Mouse (Mus musculus) embryonic facial prominence, embryonic 10.5 days (tissue): Measurements from ENCODE around the gene Polr2a. TPM values are rescaled to one million over a fixed set of nuclear protein-coding genes. Genes with fewer than 3 reads are reported as not detected.
"Not testable (repeated sequence)": the region's sequence is repeated elsewhere in the genome, so short reads cannot be mapped to it uniquely, and the experiment has no call there.

Source experiments
- DNase-seq: peaks from one replicate; pipeline ENCODE4 v3.0.0-alpha.2; 2017; ENCODE audit warnings: low spot score
- H3K27ac ChIP-seq: fragments of 300-500 bp; sonication (generic); replicated peaks from 2 replicates; pipeline ENCODE4 v1.5.1; 2016; ENCODE audit warnings: mild to moderate bottlenecking
- H3K27me3 ChIP-seq: fragments of 300-500 bp; sonication (generic); replicated peaks from 2 replicates; pipeline ENCODE4 v1.6.1; 2016; ENCODE audit warnings: low read depth, mild to moderate bottlenecking; ENCODE audit not compliant: poor library complexity, severe bottlenecking
- H3K36me3 ChIP-seq: fragments of 300-500 bp; sonication (generic); replicated peaks from 2 replicates; pipeline ENCODE4 v1.6.1; 2016; ENCODE audit warnings: mild to moderate bottlenecking, moderate library complexity
- H3K4me1 ChIP-seq: fragments of 300-500 bp; sonication (generic); 2 replicates; pipeline ENCODE4 v1.6.1; 2016
- H3K4me3 ChIP-seq: fragments of 300-500 bp; sonication (generic); 2 replicates; pipeline ENCODE4 v1.5.1; 2016; ENCODE audit warnings: mild to moderate bottlenecking, moderate library complexity
- H3K9me3 ChIP-seq: fragments of 300-500 bp; sonication (generic); 2 replicates; pipeline ENCODE4 v1.6.1; 2016; ENCODE audit warnings: mild to moderate bottlenecking
- WGBS: fragments of 180-500 bp; shearing (Covaris S2); methylation state at CpG from one replicate; pipeline ENCODE4 v1.1.7; 2016; 5-methylcytosine and 5-hydroxymethylcytosine counted together
- polyA plus RNA-seq: library from polyadenylated mRNA; unstranded; fragments of >200 nt; fragmentation: Nextera tagmentation; extraction: Ambion mirVana; gene quantifications from 2 replicates; pipeline ENCODE4 v1.2.1, GENCODE M21; 2016

The Polr2a gene
- polyA plus RNA-seq, 1 experiment from 2014 or later, result 31.3 TPM

DNA sequence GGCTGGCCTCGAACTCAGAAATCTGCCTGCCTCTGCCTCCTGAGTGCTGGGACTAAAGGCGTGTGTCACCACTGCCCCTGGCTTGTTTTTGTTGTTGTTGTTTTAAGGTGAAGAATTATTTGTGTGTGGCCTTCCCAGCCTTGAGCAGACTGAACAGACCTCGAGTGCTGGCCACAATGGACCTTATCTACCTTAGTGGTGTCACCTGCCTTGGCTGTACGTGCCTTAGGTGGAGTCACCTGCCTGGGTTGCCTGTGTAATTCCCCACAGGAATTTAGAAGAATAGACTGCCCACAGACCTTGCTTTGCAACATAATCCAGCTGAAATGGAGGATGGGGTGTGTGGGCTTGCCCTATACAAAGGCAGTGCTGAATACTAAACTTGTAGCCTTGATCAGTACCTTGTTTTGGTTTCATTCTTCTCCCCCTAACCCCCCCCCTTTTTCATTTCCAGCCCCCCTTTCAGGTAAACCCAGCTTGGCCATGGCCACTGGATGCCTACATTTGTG is 50.5 kb downstream of the Polr2a start:
- no peak for DNase-seq
- Histone ChIP-seq H3K4me3 (no peak overlapping the region), H3K9me3 (no peaks in the 10 kb centered on the region), H3K27me3 (no peaks in the 10 kb centered on the region), H3K4me1 (peaks cover 38% of the 10 kb centered on the region), H3K36me3 (no peaks in the 10 kb centered on the region), H3K27ac (no peak overlapping the region)
- 87% methylated on average over 4 of the region's 4 CpGs for WGBS

DNA sequence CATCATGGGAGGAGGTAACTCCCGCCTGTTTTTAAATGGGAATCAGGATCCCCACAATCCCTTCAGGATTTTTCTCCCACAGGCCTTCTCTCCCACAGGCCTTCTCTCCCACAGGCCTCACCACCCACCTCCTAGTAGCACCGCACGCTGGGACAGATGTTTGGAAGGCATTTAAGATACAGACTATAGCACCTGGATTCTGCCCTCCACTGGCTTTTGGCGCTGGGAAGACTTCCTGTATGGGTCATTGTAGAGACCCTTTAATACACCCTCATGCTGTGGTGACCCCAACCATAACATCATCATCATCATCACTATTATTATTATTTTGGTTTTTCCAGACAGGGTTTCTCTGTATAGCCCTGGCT is 51.0 kb downstream of the Polr2a start:
- no peak overlapping the region for H3K4me3 ChIP-seq
- DNase-seq, result no peak

DNA sequence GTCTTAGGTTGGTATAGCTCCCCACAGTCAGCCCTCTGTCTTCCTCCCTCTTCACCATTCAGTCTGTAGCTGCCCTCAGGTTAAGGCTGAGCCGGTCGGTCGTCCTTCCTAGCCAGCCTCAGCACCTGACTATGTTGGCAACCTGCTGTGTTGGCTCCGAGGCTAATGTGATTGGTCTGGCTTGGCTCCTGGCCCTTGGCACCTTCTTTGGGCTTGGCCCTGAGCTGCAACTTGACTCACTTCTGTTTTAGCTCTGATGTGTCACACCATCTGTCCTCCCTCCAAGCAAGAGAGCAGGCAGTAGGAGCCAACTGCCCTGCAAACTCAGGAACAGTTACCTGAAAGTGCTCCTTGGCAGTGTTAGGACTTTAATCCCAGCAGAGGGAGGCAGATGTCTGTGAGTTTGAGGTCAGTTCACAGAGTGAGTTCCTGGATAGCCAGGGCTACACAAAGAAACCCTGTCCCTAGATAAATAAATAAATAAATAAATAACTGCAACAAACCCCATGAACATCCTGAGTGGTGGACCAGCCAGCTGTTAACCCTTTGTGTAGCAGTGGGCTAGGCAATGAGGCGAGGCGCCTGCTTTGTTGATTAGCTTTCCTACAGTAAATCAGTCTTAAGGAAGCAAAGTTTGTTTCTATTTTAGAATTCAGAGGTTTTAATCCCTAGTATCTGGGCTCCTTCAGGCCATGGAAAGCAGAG is 51.5 kb downstream of the Polr2a start:
- 54% methylated on average over 6 of the region's 6 CpGs for WGBS

More for the DNA sequence above, 51.0 kb downstream of the Polr2a start:
- WGBS, result 90% methylated on average over 4 of the region's 4 CpGs
- H3K27me3 ChIP-seq, result no peaks in the 10 kb centered on the region
- no peaks in the 10 kb centered on the region for H3K36me3 ChIP-seq
- H3K4me1 ChIP-seq, result peaks cover 38% of the 10 kb centered on the region
- H3K9me3 ChIP-seq, result no peaks in the 10 kb centered on the region
- H3K27ac ChIP-seq, result no peak overlapping the region

GRCm38 (mm10) chr11:69704613-69705010 is 53.8 kb downstream of the Polr2a start:
- no peak for DNase-seq
- no peaks in the 10 kb centered on the region for H3K27me3 ChIP-seq
- H3K36me3 ChIP-seq, result no peaks in the 10 kb centered on the region
- H3K9me3 ChIP-seq, result no peaks in the 10 kb centered on the region
- H3K27ac ChIP-seq, result no peak overlapping the region
- peaks cover 32% of the 10 kb centered on the region for H3K4me1 ChIP-seq
- 38% methylated on average over 2 of the region's 2 CpGs for WGBS
- no peak overlapping the region for H3K4me3 ChIP-seq

More for the DNA sequence above, 51.5 kb downstream of the Polr2a start:
- no peaks in the 10 kb centered on the region for H3K36me3 ChIP-seq
- H3K4me3 ChIP-seq, result no peak overlapping the region
- peak overlapping the region; percentile 19; the same call in 1 of the 2 replicates for H3K27ac ChIP-seq
- no peak for DNase-seq
- H3K27me3 ChIP-seq, result no peaks in the 10 kb centered on the region
- no peaks in the 10 kb centered on the region for H3K9me3 ChIP-seq
- peaks cover 38% of the 10 kb centered on the region for H3K4me1 ChIP-seq

GRCm38 (mm10) chr11:69703814-69704612 is 54.4 kb downstream of the Polr2a start:
- DNase-seq, result no peak
- WGBS, result 63% methylated on average over 8 of the region's 8 CpGs
- no peaks in the 10 kb centered on the region for H3K27me3 ChIP-seq

DNA sequence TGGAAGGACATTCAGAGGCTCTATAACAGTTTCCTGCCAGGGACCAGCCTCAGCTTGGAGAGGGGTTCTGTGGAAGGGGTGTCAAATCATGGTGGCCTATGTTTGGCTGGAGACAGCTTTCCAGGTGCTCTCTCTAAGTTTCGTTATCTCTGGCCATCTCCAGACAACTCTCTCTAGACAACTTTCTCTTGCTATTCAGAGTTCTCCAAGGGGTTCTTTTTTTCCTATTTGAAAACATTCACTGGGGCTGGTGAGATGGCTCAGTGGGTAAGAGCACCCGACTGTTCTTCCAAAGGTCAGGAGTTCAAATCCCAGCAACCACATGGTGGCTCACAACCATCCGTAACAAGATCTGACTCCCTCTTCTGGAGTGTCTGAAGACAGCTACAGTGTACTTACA is 55.1 kb downstream of the Polr2a start:
- not testable (repeated sequence) for DNase-seq, H3K36me3 ChIP-seq, H3K4me3 ChIP-seq, H3K27ac ChIP-seq, H3K27me3 ChIP-seq, H3K9me3 ChIP-seq
- WGBS, result 67% methylated on average over 3 of the region's 3 CpGs
- peaks cover 20% of the 10 kb centered on the region for H3K4me1 ChIP-seq

More at GRCm38 (mm10) chr11:69703814-69704612, 54.4 kb downstream of the Polr2a start:
- Histone ChIP-seq H3K4me3 (no peak overlapping the region), H3K9me3 (no peaks in the 10 kb centered on the region), H3K4me1 (peaks cover 26% of the 10 kb centered on the region), H3K27ac (no peak overlapping the region), H3K36me3 (no peaks in the 10 kb centered on the region)

- not testable (repeated sequence) for H3K27ac ChIP-seq, H3K27me3 ChIP-seq, DNase-seq, H3K9me3 ChIP-seq, H3K4me3 ChIP-seq, H3K36me3 ChIP-seq
- H3K4me1 ChIP-seq, result peaks cover 17% of the 10 kb centered on the region
- 93% methylated on average over 10 of the region's 10 CpGs for WGBS
Measured at GRCm38 (mm10) chr11:69702886-69703285, 55.6 kb downstream of the Polr2a start.

GRCm38 (mm10) chr11:69699595-69699994 is 58.8 kb downstream of the Polr2a start:
- no peak for DNase-seq
- WGBS, result 75% methylated on average over 1 of the region's 1 CpGs
- H3K4me3 ChIP-seq, result no peak overlapping the region
- no peak overlapping the region for H3K27ac ChIP-seq
- H3K4me1 ChIP-seq, result peaks cover 24% of the 10 kb centered on the region
- H3K27me3 ChIP-seq, result 0 out of 2 replicates have a peak, but pooled peaks cover 5% of the 10 kb centered on the region
- H3K36me3 ChIP-seq, result no peaks in the 10 kb centered on the region
- no peaks in the 10 kb centered on the region for H3K9me3 ChIP-seq

GRCm38 (mm10) chr11:69698574-69698973 is 59.9 kb downstream of the Polr2a start:
- 69% methylated on average over 5 of the region's 5 CpGs for WGBS
- no peak for DNase-seq
- H3K27me3 ChIP-seq, result 0 out of 2 replicates have a peak, but pooled peaks cover 7% of the 10 kb centered on the region

GRCm38 (mm10) chr11:69697396-69697795 is 61.0 kb downstream of the Polr2a start:
- H3K9me3 ChIP-seq, result no peaks in the 10 kb centered on the region
- H3K27ac ChIP-seq, result no peak overlapping the region
- no peak for DNase-seq
- 91% methylated on average over 3 of the region's 3 CpGs for WGBS
- no peak overlapping the region for H3K4me3 ChIP-seq
- H3K36me3 ChIP-seq, result no peaks in the 10 kb centered on the region
- H3K27me3 ChIP-seq, result 0 out of 2 replicates have a peak, but pooled peaks cover 7% of the 10 kb centered on the region
- H3K4me1 ChIP-seq, result peaks cover 20% of the 10 kb centered on the region

More at GRCm38 (mm10) chr11:69698574-69698973, 59.9 kb downstream of the Polr2a start:
- Histone ChIP-seq H3K36me3 (no peaks in the 10 kb centered on the region), H3K27ac (no peak overlapping the region), H3K4me1 (peaks cover 16% of the 10 kb centered on the region), H3K9me3 (no peaks in the 10 kb centered on the region), H3K4me3 (no peak overlapping the region)

DNA sequence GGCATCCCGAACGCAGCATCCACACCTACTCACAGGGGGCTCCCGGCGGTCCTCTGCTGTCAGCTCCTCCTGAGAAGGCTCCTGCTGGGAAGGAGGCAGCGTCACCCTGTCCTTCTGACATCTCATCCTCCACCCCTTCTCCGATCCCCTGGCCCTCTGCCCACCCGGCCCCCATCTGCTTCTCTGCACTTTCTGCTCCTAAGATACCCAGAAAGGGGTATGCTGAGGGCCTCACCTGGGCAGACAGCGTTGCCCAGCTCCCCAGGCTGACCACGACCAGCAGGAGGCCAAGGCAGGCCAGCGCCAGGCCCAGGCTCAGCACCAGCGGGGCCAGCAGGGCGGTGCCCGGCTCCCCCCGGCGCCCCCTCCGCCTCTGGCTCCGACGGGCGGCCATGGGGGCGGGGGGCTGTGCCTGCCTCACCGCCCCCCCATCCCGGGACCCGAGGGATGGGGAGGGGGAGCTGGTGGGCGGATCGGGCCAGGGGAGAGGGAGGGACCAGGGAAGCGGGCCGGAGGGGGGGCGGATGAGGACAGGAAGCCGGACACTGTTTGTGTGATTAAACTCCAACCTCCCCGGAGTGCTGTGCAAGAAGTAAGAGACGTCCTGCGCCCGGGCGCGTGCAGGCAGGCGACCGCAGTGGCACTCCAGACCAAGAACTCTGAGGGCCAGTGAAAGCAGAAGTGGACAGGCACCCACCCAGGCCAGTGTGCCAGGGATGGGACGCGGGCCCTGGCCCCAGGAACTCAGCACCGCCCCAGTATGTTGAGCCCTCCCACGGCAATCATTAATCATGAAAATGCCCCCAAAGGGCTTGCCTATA is 62.9 kb downstream of the Polr2a start, which contains the start of the genes Tnfsf12 and Tnfsfm13:
TSS of gene Tnfsf12 (minus strand) at position 489 of the 821 bp plus-strand sequence.
TSS of gene Tnfsfm13 (minus strand) at position 738 of the 821 bp plus-strand sequence.
- Histone ChIP-seq H3K27ac (peak within 1 kb of the TSS; percentile 89), H3K9me3 (no peaks in the 10 kb centered on the region), H3K27me3 (0 out of 2 replicates have a peak, but pooled peaks cover 7% of the 10 kb centered on the region), H3K4me1 (peaks cover 20% of the 10 kb centered on the region), H3K36me3 (no peaks in the 10 kb centered on the region), H3K4me3 (peak within 1 kb of the TSS; percentile 76)
- peak; percentile 76 for DNase-seq
- 2% methylated on average over 40 of the region's 41 CpGs for WGBS

GRCm38 (mm10) chr11:69695046-69695360 is 63.4 kb downstream of the Polr2a start:
- Histone ChIP-seq H3K4me1 (peaks cover 20% of the 10 kb centered on the region), H3K27ac (peak overlapping the region; percentile 89; the same call in 1 of the 2 replicates), H3K36me3 (no peaks in the 10 kb centered on the region), H3K4me3 (peak overlapping the region; percentile 76), H3K27me3 (0 out of 2 replicates have a peak, but pooled peaks cover 7% of the 10 kb centered on the region), H3K9me3 (no peaks in the 10 kb centered on the region)
- WGBS, result 31% methylated on average over 6 of the region's 6 CpGs
- DNase-seq, result no peak
